Mouse (Mus musculus) ES-E14 (cell line): ENCODE data around the gene Tram2.

ENCODE experiments used
- HCFC1 ChIP-seq: IDR thresholded peaks from 2 replicates; pipeline ENCODE4 v1.6.1; 2012; ENCODE audit warnings: low read length, inconsistent platforms, borderline replicate concordance; ENCODE audit not compliant: insufficient read depth
- MAFK ChIP-seq: IDR thresholded peaks from 2 replicates; pipeline ENCODE4 v1.6.1; 2014; ENCODE audit warnings: mild to moderate bottlenecking, low read depth, low read length, inconsistent platforms; ENCODE audit not compliant: insufficient read depth
- ZC3H11A ChIP-seq: IDR thresholded peaks from 2 replicates; pipeline ENCODE4 v1.6.1; 2012; ENCODE audit warnings: low read depth, mild to moderate bottlenecking, inconsistent platforms, low read length, borderline replicate concordance

DNA sequence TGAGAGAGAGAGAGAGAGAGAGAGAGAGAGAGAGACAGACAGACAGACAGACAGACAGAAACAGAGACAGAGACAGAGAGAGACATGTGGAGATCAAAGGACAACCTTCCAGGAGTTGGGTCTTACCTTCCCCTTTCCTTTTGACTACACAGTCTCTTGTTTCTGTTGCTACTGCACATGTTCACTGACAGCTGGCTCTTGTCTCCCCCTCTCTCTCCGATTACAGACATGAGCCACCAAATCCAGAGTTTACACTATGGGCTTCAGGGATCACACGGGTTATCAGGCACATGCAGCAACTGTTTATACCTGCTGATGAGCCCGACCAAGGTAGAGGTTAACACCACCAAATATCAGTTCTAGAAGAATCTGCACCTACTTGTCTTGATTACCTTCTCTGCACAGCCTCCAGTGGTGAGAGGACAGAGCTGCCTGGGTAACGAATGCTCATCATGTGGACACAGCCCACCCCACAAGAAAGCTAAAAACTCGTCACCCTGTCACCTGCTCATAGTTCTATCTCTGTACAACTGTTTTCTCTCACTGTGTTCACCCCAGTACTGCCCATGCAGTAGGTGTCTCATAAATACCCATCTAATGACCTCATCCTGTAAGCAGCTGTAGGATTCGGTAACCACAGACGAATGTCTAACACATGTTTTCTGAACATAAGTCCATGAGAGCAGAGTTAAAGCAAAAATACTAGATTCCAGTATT lies 38.3 kb downstream of the Tram2 start:
- TF ChIP-seq ZC3H11A: no peak
- no peak for TF ChIP-seq MAFK
- TF ChIP-seq HCFC1: no peak
